Mouse (Mus musculus): ENCODE measurements around the gene Thoc5.
A peak's percentile ranks its signal among the peaks of the same experiment; 100 is the strongest.

The Thoc5 gene

DNA sequence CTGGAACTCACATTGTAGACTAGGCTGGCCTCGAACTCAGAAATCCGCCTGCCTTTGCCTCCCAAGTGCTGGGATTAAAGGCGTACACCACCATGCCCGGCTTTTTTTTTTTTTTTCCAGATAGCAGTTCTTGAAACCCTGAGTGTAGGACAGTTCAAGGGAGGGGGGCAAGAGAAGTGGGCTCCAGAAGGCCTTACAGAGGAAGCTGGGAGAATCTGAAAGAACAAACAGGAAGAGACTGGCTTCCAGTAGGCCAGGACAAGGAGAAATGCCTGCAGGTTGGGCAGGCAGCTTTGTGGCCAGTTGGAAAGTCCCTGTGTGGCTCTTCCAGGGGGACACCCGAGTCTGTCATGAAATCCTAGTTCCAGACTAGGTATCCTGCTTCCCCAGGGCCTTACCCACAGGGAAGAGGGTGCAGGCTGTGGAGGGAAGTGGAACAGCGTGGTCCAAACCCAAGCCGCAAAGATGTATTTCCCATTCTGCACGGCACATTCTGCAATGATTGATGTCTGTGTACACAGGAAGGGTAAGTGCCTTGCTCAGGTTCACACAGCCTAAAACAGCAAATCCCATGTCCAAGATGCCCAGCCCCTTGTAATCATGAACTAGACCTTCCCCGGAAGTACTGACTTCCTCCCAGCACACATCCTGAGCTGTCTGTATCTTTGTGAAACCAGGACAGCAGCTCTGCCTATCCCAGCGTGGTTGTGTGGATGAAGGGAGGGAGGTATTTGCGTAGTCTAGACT, 79.4 kb downstream of the Thoc5 start:
- DNase-seq (ENCODE audit: low read depth, low spot score) = no peak

DNA sequence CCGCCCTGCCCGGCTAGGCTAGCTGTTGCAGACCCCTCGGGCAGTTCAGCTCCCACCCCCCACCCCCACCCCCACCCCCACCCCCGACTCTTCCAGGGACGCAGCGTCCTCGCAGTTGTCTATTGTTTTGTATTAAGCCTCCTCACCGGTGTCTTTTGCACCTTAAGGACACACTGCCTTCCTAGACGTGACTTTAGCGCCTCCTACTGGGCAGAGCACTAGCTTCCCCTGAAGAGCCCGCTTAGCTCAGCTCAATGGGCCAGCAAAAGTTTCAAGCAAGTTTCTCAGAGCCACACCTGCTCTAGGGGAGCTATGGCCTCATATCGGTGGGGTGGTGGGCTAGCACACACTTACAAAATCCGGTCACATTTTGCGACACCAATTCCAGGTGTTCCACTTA, 80.5 kb downstream of the Thoc5 start:
- DNase-seq (ENCODE audit: low read depth, low spot score) = peak; percentile 87

All from 3T3-L1 (cell line).